Mouse (Mus musculus) cerebellum, postnatal 25 days (tissue): ENCODE measurements at regions not wholly inside any gene's neighbourhood (a gene's known extent, or its start where the extent isn't known, plus 50 kb on each side); places are given as distances from the start of the nearest gene placed in this dataset.

Experiments used
- DNase-seq, 2 experiments: peaks; one replicate each; pipeline ENCODE4 v3.0.0; 2021; ENCODE audit warnings: mixed read lengths in 2 of 2

DNA sequence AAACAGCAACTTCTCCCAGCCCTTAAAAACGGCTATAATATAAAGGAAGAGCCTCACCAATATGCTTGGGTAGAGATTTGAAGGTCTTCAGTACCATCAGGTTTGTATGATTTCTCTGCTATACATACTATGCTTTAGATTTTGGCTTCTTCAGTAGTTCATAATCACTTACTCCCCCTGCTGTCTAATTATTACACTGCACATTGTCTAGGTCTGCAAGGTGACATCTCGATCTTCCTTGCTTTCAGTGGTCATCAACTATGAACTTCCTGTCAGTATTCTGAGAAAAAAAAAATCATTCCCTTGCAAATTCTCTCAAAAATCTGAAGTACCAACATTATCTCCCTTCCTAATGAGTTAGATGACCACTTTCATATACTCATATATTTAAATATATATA, 225.4 kb upstream of the Galnt5 start:
- DNase-seq = no peak

DNA sequence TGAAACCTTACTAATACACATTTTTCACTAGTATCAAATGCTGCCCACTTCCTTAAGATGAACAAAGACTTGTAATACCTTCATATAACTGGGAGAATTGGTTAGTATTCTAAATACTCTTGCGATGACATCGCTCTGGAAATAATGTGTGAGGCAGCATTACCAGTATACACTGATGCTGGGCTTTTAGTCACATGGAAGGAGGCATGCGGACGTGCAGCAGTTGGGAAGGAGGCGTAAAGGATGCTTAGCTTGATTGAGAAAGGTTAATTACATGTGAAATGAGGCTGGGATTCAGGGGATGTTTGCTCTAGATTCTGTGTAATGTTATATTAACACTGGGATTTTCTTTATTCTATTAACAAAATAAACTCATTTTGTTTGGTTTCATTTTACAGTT, 221.5 kb upstream of the Galnt5 start:
- no peak for DNase-seq

DNA sequence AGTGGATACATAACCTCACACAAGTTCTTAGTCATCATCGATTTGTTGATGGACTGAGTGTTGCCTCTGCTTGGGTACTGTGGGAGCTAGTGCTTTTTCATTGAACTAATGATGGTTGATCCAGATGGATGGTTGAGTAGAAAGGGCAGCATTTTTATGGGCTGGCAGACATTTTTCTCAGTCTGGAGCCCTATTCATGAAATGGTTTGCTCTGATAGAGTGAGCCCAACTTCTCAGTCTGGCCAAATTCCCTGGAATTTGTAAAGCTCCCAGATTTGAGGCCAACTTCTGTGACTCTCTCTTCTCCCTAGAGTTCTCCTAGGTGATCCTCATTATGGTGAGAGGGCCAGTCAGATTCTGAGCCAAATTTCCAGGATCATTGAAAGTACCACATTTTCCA, 216.8 kb upstream of the Galnt5 start:
- no peak for DNase-seq

DNA sequence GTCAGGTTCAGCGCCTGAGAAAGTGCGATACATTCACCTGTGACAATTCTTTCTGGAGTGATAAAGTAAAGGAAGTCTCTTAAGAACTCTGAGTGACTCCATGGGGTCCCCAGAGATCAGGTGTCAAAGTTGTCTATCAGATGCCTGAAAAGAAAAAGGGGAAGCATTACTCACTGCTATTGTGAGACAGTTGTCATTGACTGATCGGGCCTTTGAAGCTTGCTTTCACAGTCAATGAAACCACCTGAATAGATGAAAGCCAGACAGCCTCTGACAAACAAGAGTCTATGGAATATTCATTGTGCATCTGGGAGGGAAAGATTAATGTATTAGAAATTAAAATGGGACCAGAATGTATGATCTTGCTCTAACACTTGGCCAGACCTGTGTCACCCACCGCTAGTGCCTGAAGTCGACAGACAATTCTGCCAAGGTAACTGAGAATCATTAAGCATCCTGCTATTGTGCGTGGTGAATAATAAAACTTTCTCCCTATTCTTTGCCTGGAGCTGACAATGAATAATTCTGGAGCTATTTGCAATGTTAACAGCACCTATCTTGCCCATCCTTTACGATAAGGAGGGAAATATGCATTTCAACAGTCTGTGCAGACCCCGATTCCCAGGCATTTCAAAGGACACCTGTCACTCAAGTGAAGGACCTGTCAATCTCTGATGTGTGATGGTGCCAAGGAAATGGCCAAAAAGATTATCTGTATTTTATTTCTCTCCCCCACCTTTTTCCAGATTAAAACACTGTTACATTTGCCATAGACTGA, 204.0 kb upstream of the Galnt5 start:
- no peak for DNase-seq

DNA sequence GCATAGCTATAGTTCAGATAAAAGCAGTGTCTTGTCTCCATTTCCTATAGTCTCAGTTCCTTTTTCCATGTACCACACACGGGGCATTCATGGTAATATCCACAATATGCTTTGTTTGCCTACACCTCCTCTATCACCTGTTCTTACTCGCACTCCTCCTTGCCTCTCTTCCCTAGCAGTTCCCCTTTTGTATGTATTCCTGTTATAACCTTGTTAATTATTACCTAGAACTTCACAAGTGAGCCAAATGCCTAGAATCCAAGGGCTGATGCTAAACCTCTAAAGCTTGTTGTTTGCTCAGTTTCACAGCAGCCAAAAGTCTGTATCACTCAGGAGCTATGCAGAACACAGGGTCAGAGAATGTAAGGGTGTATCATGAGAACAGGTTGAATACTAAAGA, 198.4 kb upstream of the Galnt5 start:
- no peak for DNase-seq

DNA sequence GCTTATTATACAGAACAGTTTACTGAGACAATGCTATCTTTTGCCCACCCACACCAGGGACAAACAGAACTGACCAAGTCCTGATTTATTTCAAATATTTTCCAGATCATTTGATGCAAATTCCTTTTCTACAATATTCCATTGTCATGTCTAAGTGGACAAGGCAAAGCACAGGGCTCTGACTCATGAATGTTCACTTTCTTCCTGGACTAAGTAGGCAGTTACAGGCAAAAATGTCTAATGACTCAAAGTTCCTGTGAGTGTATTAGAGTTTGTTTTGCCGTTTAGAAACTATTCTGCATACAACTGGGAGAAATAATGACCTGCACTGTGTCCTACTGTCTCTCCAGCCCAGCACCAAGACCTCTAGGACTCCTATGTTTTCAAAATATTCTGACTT, 189.8 kb upstream of the Galnt5 start:
- no peak for DNase-seq

DNA sequence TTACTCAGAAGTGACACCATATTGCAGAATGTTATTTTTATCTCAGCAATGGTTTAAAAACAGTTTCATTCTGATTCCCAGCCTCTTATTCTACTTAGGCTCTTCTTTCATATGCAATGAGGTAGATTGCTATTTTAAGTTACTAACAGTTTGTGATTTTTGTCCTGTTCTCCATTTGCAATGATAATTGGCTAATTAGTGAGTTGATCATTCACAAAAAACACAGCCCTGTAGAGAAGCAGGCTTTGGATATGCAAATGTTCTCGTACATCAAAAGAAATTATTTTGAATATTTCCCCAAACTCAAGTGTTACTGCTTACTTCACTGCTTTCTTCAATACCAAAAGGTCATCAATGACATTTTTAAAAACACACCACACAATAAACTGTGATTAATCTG, 184.7 kb upstream of the Galnt5 start:
- no peak for DNase-seq

DNA sequence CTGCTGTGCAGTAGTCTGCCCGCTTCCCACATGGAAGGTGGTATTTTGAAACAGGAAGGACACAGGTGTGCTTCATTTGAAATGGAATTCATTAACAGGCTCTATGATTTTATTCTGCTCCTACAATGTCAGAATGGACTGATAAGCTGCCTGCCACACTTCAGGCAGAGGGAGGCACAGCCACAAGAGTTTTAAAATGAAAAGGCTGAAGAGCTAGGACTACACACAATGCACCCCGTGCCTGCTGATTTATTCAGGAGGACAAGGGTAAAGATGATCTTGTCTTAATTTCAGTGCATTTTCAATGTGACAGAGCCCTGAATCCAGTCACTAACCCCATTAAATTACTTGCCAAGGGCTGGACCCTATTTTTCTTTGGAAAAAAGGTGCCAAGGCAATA, 177.3 kb upstream of the Galnt5 start:
- DNase-seq = no peak

DNA sequence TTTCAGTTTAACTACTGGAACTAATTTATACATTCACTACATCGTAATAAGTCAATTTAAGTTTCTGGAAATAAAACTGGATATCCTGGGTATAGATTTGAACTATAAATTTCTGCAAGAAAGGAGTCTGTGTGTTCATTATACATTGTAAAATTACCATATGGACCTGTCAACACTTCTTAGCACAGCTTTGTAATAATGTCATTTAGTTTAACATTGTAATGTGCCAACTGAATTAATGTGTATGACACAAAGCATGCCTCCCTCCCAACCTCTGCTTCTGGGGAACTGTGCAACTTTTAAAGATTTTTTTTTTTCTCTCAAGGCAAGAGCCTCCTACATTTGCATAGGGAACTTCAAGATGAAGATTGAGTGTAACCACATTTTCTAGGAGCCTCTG, 176.8 kb upstream of the Galnt5 start:
- DNase-seq = no peak

DNA sequence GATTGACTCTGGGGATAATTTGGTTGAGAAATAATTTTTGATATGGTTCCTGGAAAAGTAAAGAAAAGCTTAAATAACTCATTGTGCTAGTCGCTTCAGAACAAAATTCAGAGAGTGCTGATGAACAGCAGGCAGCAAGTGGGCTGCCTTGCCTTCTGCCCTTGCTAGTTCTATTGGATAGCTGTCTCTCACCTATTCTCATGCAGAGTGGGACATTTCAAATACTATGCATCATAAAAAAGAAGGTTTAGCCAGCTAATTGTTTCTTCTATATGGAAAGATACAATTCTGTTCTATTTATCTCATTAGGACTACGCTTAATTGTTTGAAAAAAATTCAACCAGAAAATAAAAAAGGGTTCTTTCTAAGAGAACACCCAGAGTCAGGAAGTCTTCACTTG, 169.4 kb upstream of the Galnt5 start:
- no peak for DNase-seq

DNA sequence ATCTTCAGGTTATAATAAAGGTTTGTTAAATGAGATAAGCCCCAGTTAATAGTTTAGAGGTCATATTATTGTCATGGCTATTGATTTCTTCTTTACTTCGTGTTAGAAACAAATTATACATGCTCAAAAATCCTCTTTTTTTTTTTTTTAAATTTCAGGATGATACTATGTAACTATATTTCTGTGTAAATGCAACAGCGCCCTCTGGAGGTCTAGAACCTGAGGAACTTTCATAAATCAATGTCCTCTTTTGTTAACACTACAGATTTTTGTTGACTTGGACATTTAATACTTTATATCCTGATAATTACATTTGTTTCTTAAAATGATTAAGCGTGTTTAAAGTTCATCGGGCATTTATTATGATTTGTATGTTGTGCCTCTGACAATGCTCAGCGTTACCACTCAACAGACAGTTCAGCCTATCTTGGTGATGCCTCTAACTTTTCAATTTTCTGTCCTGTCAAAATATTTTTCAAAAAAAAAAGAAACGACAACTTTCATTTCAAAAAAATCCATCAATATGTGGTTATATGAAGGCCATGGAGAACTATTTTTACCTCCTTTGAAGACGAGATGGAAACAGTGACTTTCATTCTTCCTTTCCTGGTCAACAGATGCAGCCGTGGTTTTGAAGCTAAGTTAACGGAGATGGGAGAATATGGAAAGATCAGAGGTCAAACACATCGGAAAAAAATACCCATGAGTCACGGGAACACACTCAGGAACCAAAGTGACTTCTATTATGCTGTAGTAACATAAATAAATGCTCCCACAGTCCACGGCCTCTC, 164.9 kb upstream of the Galnt5 start:
- DNase-seq = peak; percentile 41 to 80

DNA sequence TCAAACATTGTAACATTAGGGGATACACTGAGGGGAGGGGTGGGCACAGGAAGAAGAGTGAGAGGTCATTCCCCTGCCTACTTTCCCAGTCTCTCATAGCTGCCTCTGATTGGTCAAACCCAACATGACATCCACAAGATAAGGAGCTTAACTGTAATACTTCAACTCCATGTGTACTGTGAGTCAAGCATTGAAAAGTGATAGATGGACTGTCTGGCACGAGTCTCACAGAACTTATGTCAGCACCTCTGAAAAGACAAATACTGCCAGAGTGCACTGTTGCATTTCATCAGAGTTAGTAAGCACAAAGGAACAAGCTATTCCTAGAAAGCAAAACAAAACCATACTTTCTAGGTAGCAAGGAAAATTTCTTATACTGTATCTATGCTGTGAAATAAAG, 152.5 kb upstream of the Galnt5 start:
- DNase-seq = no peak

DNA sequence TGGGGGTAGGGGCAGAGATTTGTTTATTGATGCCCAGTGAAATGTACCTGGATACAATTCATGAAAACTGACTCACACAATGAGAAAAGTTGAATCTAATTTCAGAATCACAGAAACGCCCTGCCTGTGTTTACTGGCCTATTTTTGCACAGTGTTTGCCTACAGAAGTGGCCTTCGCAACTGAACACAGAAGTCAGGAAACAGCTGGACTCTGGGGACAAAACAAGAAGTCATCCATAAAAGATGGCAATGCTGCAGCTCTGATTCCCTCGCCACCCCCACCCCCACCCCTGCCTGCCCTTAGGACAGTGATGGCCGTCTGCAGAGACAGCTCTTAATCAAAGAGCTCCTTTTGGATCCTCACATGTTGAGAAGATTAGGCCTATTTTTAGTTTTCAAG, 150.0 kb upstream of the Galnt5 start:
- no peak for DNase-seq

DNA sequence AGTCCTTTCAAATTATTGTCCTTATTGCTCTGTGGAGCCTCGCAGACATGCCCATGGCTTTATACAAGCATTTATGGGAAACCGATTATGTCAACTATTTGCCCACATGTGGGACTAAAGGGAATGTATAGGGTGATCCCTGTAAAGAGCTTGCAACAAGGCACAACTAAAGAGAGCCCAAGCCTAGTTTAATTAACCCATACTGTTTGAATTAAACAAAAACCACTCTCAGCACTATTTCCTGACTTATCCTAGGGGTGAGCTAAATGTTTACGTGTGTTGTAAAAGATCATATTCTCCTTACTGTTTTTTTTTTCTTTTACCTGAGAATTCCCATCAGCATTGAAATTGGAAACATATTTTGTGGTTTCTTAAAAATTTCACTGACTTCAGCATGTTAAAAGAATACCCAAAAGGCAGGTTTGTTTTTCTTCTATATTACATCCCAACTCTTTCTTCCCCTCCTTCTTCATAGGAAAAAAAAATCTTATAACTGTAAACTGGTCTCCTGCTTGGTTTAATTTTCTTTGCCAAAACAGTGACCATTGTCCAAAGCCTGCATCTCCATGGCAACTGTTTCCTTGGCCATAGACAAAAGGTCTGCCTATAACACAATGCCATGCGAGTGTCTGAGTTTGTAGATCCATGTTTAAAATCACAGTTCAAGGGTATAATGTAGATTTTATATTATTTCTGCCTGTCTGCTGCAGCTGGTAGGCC, 148.2 kb upstream of the Galnt5 start:
- DNase-seq = no peak

DNA sequence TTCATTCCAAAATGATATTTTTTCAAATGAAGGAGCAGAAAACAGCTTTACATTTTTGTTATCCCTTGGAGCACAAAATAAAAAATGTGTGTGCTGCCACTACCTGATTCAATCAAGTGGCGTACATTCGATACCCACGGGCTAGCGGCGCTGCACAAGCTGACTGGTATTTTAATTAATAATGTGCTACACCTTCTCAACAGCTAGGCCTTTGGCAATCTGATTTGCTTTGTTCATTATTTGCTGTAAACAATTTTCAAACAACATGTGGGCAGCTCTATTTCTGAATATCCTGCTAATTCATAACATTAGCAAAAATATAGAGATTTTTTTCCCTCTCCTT, 147.7 kb upstream of the Galnt5 start:
- DNase-seq = no peak

DNA sequence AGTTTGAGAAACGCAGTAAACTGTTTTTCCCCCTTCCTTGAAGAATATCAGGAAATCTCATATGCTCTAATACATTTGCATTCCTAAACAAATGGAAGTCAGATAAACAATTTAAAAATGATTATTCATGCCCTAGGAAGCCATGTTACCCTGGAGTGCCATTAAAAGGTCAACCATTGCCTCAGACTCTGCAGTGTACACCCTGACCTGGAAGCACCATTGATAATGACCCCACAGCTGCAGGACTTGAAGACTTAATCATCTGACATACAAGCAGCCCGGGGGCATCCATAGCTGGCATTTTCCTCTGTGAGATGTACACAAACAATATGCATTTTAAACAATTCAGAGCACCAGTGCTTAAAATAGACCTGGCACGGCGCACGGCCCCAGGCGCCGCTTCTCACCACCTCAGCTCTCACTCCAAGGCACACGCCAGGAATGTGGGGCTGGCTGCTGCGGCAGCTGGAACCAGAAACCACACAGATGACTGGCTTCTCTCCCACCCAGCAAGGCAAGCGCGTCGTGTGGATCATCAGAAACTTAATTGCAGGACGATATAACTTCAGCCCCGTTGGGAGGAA, 141.1 kb upstream of the Galnt5 start:
- DNase-seq = peak; percentile 15 to 27

DNA sequence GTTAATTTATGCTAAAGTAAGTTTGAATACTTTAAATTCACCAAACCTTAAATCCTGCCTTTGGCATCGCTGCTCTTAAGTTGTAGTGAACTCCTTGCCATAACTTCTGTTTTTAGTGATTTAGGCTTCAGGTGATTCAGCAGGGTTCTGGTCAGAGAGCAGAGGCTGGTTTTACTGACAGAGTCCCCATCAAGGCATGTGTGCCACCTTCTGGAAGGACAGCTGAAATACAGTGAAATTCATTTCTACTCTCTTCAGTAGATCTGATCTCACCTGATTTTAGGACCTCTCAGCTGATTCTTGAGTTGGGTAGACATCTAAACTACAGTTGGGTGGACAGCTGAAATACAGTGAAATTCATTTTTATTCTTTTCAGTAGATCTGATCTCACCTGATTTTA, 132.4 kb upstream of the Galnt5 start:
- DNase-seq = peak in 1 of 2 experiments; percentile 12

DNA sequence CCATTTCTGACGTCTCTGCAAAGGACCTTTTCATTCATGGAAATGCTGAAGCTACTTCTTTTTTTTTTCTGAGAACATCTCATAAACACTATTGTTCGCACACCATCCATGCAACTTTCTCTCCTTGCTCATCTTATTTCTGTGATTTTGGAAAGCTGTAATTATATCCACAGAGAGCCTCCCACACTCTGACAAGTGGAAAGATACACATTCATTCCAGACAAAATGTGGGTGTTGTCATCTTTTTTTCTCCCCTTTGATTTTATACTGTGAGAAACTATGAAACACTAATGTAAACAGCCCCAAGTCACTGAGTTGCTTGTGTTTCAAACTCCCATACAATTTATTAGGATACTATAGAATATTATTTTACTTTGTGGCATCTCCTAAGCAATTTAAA, 129.6 kb upstream of the Galnt5 start:
- DNase-seq = no peak

DNA sequence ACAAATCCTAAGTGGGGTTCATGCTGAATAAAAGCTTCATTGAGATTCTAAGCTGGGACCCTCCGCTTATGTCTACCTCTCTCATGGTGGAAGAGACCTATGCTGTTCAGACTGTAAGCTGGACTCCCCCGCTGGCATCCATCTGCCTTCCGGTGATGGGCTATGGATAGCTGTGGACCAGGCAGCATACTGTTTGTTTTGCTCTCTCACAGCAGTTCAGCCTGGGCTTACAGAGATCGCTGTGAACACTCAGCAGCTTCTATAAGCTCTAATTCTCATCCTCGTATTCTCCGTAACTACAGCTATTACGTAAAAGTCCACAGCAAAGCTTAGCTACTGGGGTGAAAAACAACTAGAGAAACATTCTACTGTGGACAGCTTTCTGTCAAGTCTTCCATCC, 97.5 kb upstream of the Galnt5 start:
- DNase-seq = peak; percentile 72 to 79

DNA sequence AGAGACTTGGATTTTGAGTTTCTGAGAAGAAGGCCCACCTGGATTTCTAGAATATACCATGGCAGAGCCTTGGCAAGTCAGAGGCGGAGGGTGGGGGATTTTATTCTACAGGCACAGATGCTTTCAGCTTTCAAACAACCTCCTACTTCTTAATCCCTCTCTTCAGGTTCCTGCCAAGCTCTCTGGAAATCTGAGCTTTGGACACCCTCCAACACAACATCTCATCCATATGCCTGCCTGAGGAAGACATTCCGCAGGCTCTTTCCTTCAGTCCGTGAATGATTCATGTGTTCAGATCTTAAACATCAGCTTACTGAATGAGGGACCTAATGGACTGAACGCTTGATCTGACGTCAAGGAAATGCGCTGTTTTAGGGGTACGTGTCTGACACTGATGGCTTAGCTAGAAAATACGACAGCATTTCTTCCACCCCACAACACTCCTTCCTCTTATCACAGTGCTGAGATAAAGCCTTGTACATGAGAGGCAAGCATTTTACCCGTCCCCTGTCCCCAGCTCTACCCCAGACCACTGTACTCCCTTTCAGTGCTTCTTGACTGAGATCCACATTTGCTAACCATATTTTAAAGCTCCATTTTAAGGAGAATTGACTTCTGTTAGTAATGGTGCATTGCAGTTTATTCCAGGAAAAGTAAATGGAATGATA, 97.0 kb upstream of the Galnt5 start:
- peak; percentile 79 to 81 for DNase-seq

DNA sequence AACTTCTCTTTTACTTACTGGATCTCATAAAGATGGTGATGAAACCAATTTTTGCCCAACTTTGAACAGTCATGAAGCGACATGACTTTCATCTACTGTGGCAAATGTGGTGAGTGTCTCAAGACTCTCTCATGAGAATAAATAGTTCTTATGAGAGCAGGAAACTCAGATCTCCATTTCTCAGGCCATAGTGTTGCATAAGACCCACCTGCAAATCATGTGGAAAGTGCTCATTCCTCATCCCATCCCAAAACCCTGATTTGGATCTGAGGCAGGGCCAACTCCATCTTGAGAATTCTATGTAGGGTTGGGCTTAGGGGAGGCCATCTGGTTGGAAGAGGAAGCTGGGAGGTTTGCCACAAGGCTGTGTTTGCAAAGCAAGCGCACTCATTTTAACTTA, 92.5 kb upstream of the Galnt5 start:
- peak; percentile 54 to 71 for DNase-seq

DNA sequence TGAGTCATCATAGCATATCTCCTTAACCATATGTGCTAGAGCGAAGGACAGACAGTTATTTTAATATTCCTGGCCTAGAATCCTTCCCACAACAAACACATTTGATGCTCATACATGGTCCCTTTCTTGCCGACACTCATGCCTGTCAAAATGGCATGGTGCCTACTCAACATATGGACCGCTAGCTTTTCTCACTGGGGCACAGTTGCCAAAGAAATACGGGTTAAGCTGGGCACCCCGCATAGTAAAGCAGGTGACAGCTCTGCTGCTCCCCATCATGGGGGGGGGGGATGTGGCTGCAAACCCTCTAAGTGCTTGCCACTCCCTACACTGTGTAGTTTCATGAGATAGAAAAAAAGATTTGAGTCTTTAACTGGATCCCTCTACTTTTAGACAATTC, 90.7 kb upstream of the Galnt5 start:
- peak; percentile 89 to 93 for DNase-seq

DNA sequence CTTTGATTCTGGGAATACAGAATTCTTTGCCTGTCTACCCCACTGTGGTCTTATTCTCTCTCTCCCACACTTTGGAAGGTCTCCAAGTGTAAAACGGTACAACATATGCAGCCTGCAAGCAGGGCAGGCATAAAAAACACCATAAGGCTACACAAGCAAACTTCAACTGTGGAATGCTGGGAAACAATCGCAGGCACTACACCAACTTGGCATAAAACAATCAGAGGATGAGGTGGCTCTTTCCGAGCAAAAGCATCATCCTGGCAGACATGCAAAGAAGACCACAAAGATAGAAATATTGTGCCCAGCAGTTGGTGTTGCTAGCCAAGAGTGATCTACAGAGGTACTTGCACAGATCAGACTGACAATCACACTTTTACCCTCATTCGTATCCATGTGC, 88.0 kb upstream of the Galnt5 start:
- peak; percentile 41 to 44 for DNase-seq
